ENCODE assay signal across 11 mouse cellular contexts in genomic region chr8:123759933-123760332, GRCm38 (mm10). TPM values are rescaled to one million over a fixed set of nuclear protein-coding genes. Genes with fewer than 3 reads are reported as not detected.
DNase-seq lines count a peak whose midpoint lies in the region; ATAC-seq and TF ChIP-seq lines count a peak whose summit lies in the region.
"Had no signal": no experiment of that assay in that cellular context is flagged by ENCODE, and none has a peak within 500 bp of the region (broad histone marks: within the 10 kb centered on the region; RNA-seq: fewer than 3 reads in every experiment).

No protein-coding gene starts in this region.

- no peaks in the 10 kb centered on the region for H3K27me3 ChIP-seq in lung, embryonic 14.5 days (ENCODE audit: insufficient read depth, low read length)
- H3K27me3 ChIP-seq in forebrain, embryonic 11.5 days (ENCODE audit: control insufficient read depth, insufficient read depth, low read length) = no peaks in the 10 kb centered on the region; the same call in 1 of the 2 replicates
- peaks cover 4% of the 10 kb centered on the region; the same call in 1 of the 2 replicates for H3K27me3 ChIP-seq in liver, embryonic 11.5 days (replicated peaks; ENCODE audit: control insufficient read depth, insufficient read depth, low read length)
- no peaks in the 10 kb centered on the region; the same call in 1 of the 2 replicates for H3K27me3 ChIP-seq in stomach, embryonic 15.5 days (replicated peaks)
- H3K27me3 ChIP-seq: Patski had no signal

- DNase-seq in lung, embryonic 14.5 days = peak; percentile 84
- DNase-seq in lung, postnatal 14 days = no peak
- DNase-seq in forebrain, embryonic 11.5 days (ENCODE audit: low spot score) = peak; percentile 79
- DNase-seq in liver, embryonic 11.5 days (ENCODE audit: low spot score) = no peak
- no peak for DNase-seq in adrenal gland, adult (ENCODE audit: inconsistent age in 2 of 2, low spot score in 1 of 2)
- DNase-seq in frontal cortex, postnatal 25 days (ENCODE audit: low spot score in 2 of 2) = no peak
- DNase-seq in urinary bladder, adult 18-20 months (ENCODE audit: low spot score in 2 of 2) = no peak
- DNase-seq: gastrocnemius, postnatal 25 days had no signal

- peak; percentile 67 for ATAC-seq in lung, embryonic 14.5 days (ENCODE audit: insufficient read depth)
- ATAC-seq in forebrain, embryonic 11.5 days (replicated peaks; ENCODE audit: low FRiP score) = peak; percentile 93
- no peak for ATAC-seq in liver, embryonic 11.5 days (replicated peaks; ENCODE audit: low FRiP score)
- no peak for ATAC-seq in stomach, embryonic 15.5 days (ENCODE audit: insufficient read depth, low FRiP score, low read depth)
- ATAC-seq: Patski had no signal

- no peak overlapping the region for H3K4me3 ChIP-seq in lung, embryonic 14.5 days (ENCODE audit: low read depth, low read length)
- H3K4me3 ChIP-seq in forebrain, embryonic 11.5 days (ENCODE audit: low read depth, low read length) = peak overlapping the region; percentile 5
- peak overlapping the region; percentile 12; the same call in 1 of the 2 replicates for H3K4me3 ChIP-seq in liver, embryonic 11.5 days (ENCODE audit: low read depth, low read length)
- H3K4me3 ChIP-seq in stomach, embryonic 15.5 days (replicated peaks) = no peak overlapping the region
- H3K4me3 ChIP-seq: megakaryocyte, embryonic 14.5 days had no signal

- no peaks in the 10 kb centered on the region for H3K36me3 ChIP-seq in lung, embryonic 14.5 days (ENCODE audit: insufficient read depth)
- no peaks in the 10 kb centered on the region for H3K36me3 ChIP-seq in forebrain, embryonic 11.5 days (ENCODE audit: control insufficient read depth, insufficient read depth, low read length)
- no peaks in the 10 kb centered on the region for H3K36me3 ChIP-seq in liver, embryonic 11.5 days (ENCODE audit: control insufficient read depth, insufficient read depth, low read length)
- H3K36me3 ChIP-seq in stomach, embryonic 15.5 days = no peaks in the 10 kb centered on the region

- H3K9ac ChIP-seq in lung, embryonic 14.5 days = no peak overlapping the region
- H3K9ac ChIP-seq in forebrain, embryonic 11.5 days (ENCODE audit: low read length) = no peak overlapping the region; the same call in 1 of the 2 replicates
- no peak overlapping the region for H3K9ac ChIP-seq in liver, embryonic 11.5 days (ENCODE audit: low read depth, low read length)
- no peak overlapping the region for H3K9ac ChIP-seq in stomach, embryonic 15.5 days

- 15% methylated on average over 10 of the region's 10 CpGs for WGBS in lung, embryonic 14.5 days
- WGBS in forebrain, embryonic 11.5 days = 2% methylated on average over 10 of the region's 10 CpGs
- 13% methylated on average over 10 of the region's 10 CpGs for WGBS in liver, embryonic 11.5 days
- WGBS in stomach, embryonic 15.5 days = 23% methylated on average over 10 of the region's 10 CpGs

- peaks cover 35% of the 10 kb centered on the region for H3K4me1 ChIP-seq in lung, embryonic 14.5 days (ENCODE audit: insufficient read depth)
- peaks cover 7% of the 10 kb centered on the region; the same call in 1 of the 2 replicates for H3K4me1 ChIP-seq in forebrain, embryonic 11.5 days (replicated peaks; ENCODE audit: control insufficient read depth, insufficient read depth, low read length)
- H3K4me1 ChIP-seq in liver, embryonic 11.5 days (replicated peaks; ENCODE audit: control insufficient read depth, insufficient read depth, low read length) = 0 out of 2 replicates have a peak, but pooled peaks cover 9% of the 10 kb centered on the region
- peaks cover 28% of the 10 kb centered on the region for H3K4me1 ChIP-seq in stomach, embryonic 15.5 days

- TF ChIP-seq CTCF in lung, embryonic 14.5 days (IDR thresholded peaks at IDR 0.05; ENCODE audit: low read depth) = no peak

- H3K27ac ChIP-seq in lung, embryonic 14.5 days (ENCODE audit: low read depth) = no peak overlapping the region
- no peak overlapping the region for H3K27ac ChIP-seq in forebrain, embryonic 11.5 days (ENCODE audit: low read depth, low read length)
- H3K27ac ChIP-seq in liver, embryonic 11.5 days (ENCODE audit: low read depth, low read length) = no peak overlapping the region
- H3K27ac ChIP-seq in stomach, embryonic 15.5 days = no peak overlapping the region

- H3K9me3 ChIP-seq in lung, embryonic 14.5 days (ENCODE audit: low read depth, low read length) = no peaks in the 10 kb centered on the region
- H3K9me3 ChIP-seq in forebrain, embryonic 11.5 days (ENCODE audit: control insufficient read depth, low read length) = no peaks in the 10 kb centered on the region
- H3K9me3 ChIP-seq in liver, embryonic 11.5 days (ENCODE audit: control insufficient read depth, low read length) = no peaks in the 10 kb centered on the region
- H3K9me3 ChIP-seq in stomach, embryonic 15.5 days = no peaks in the 10 kb centered on the region
- H3K9me3 ChIP-seq: megakaryocyte, embryonic 14.5 days had no signal

- peak overlapping the region; percentile 47 for H3K4me2 ChIP-seq in lung, embryonic 14.5 days
- peak overlapping the region; percentile 42 for H3K4me2 ChIP-seq in forebrain, embryonic 11.5 days (ENCODE audit: low read depth, low read length, severe bottlenecking)
- peak overlapping the region; percentile 36 for H3K4me2 ChIP-seq in liver, embryonic 11.5 days
- H3K4me2 ChIP-seq in stomach, embryonic 15.5 days = peak overlapping the region; percentile 23; the same call in 1 of the 2 replicates

RNA-seq across cellular contexts. Expression of gene Rab4a, which starts 45.9 kb away (rescaled TPM):
- polyA plus RNA-seq in lung, embryonic 14.5 days (2014; fragmentation: Nextera tagmentation; extraction: Ambion mirVana) = 30.1 and 32.1 TPM in 2 replicates
- 70.2 and 75.9 TPM in 2 replicates for polyA plus RNA-seq in forebrain, embryonic 11.5 days (2014; fragmentation: Nextera tagmentation; extraction: Ambion mirVana)
- polyA plus RNA-seq in liver, embryonic 11.5 days (2014; fragmentation: Nextera tagmentation; extraction: Ambion mirVana) = 61.8 and 65.9 TPM in 2 replicates
- 46.7 and 49.1 TPM in 2 replicates for polyA plus RNA-seq in stomach, embryonic 15.5 days (2015; fragmentation: Nextera tagmentation; extraction: Ambion mirVana)

Comparison
In these comparisons a context has a peak if more than half of its experiments do, and no peak if none do; other contexts are left out.
1. DNase-seq: peak in lung, embryonic 14.5 days (single experiment) and forebrain, embryonic 11.5 days (single experiment); none in lung, postnatal 14 days (single experiment), liver, embryonic 11.5 days (single experiment), adrenal gland, adult (0 of 2), frontal cortex, postnatal 25 days (0 of 2) and urinary bladder, adult 18-20 months (0 of 2).
2. ATAC-seq: peak in lung, embryonic 14.5 days (single experiment) and forebrain, embryonic 11.5 days (single experiment); none in liver, embryonic 11.5 days (single experiment) and stomach, embryonic 15.5 days (single experiment).
3. H3K4me3 ChIP-seq: peak in forebrain, embryonic 11.5 days (single experiment) and liver, embryonic 11.5 days (single experiment); none in lung, embryonic 14.5 days (single experiment) and stomach, embryonic 15.5 days (single experiment).
4. Peak in every context shown above with its lines, with median percentiles within 50 percentile points of each other: H3K4me2 ChIP-seq.